Mouse (Mus musculus) stomach, embryonic 14.5 days (tissue): Measurements from ENCODE around the gene Slc5a11. TPM values are rescaled to one million over a fixed set of nuclear protein-coding genes. Genes with fewer than 3 reads are reported as not detected.

Source experiments
- ATAC-seq: fragments of 200-750 bp; cut with Nextera tagmentation; 2 replicates; pipeline ENCODE4 v1.8.0; 2017; ENCODE audit warnings: low read depth, moderate TSS enrichment; ENCODE audit not compliant: insufficient number of reproducible peaks, insufficient read depth, low FRiP score
- H3K27ac ChIP-seq: fragments of 300-500 bp; sonication (generic); 2 replicates; pipeline ENCODE4 v1.5.1; 2014; ENCODE audit warnings: mild to moderate bottlenecking, low read length, moderate library complexity, mixed read lengths
- H3K27me3 ChIP-seq: fragments of 300-500 bp; sonication (generic); 2 replicates; pipeline ENCODE4 v1.6.1; 2014; ENCODE audit warnings: low read length, control low read depth, mixed read lengths; ENCODE audit not compliant: control insufficient read depth, insufficient read depth
- H3K36me3 ChIP-seq: fragments of 300-500 bp; sonication (generic); 2 replicates; pipeline ENCODE4 v1.6.1; 2014; ENCODE audit warnings: mild to moderate bottlenecking, control low read depth, low read length, moderate library complexity, mixed read lengths; ENCODE audit not compliant: control insufficient read depth, insufficient read depth
- H3K4me1 ChIP-seq: fragments of 300-500 bp; sonication (generic); 2 replicates; pipeline ENCODE4 v1.6.1; 2014; ENCODE audit warnings: low read length, control low read depth, mixed read lengths; ENCODE audit not compliant: control insufficient read depth, insufficient read depth
- H3K4me2 ChIP-seq: fragments of 300-500 bp; sonication (generic); replicated peaks from 2 replicates; pipeline ENCODE4 v1.6.1; 2014; ENCODE audit warnings: low read depth, low read length, control low read depth
- H3K4me3 ChIP-seq: fragments of 300-500 bp; sonication (generic); 2 replicates; pipeline ENCODE4 v1.5.1; 2014; ENCODE audit warnings: low read depth, low read length, control low read depth
- H3K9ac ChIP-seq: fragments of 300-500 bp; sonication (generic); replicated peaks from 2 replicates; pipeline ENCODE4 v1.6.1; 2014; ENCODE audit warnings: low read depth, mild to moderate bottlenecking, control low read depth, low read length, moderate library complexity, mixed read lengths
- H3K9me3 ChIP-seq: fragments of 300-500 bp; sonication (generic); 2 replicates; pipeline ENCODE4 v1.6.1; 2016; ENCODE audit warnings: low read depth, low read length, control low read depth; ENCODE audit not compliant: control insufficient read depth
- WGBS: fragments of 180-500 bp; shearing (Covaris S2); extraction: QIAGEN DNeasy Blood & Tissue Kit; methylation state at CpG from one replicate; pipeline ENCODE4 v1.1.7; 2014; 5-methylcytosine and 5-hydroxymethylcytosine counted together
- polyA plus RNA-seq: library from polyadenylated mRNA; unstranded; fragments of >200 nt; fragmentation: Nextera tagmentation; extraction: Ambion mirVana; gene quantifications from 2 replicates; pipeline ENCODE4 v1.2.1, GENCODE M21; 2014

Gene Slc5a11
- polyA plus RNA-seq, 1 experiment from 2014 or later: 0.20 TPM

- Histone ChIP-seq H3K27me3 (no peaks in the 10 kb centered on the region), H3K4me3 (no peak overlapping the region), H3K9me3 (no peaks in the 10 kb centered on the region), H3K9ac (no peak overlapping the region), H3K4me1 (no peaks in the 10 kb centered on the region), H3K4me2 (no peak overlapping the region), H3K27ac (no peak overlapping the region), H3K36me3 (peaks cover 7% of the 10 kb centered on the region)
- ATAC-seq: no peak
- 89% methylated on average over 15 of the region's 15 CpGs for WGBS
Measured at GRCm38 (mm10) chr7:123199656-123200206, 14.8 kb upstream of the Slc5a11 start.

- H3K9ac ChIP-seq: no peak overlapping the region
- no peaks in the 10 kb centered on the region for H3K36me3 ChIP-seq
- ATAC-seq: no peak
- H3K4me1 ChIP-seq: no peaks in the 10 kb centered on the region
- H3K4me2 ChIP-seq: no peak overlapping the region
- H3K27me3 ChIP-seq: no peaks in the 10 kb centered on the region
- H3K27ac ChIP-seq: no peak overlapping the region
- no peak overlapping the region for H3K4me3 ChIP-seq
- no peaks in the 10 kb centered on the region for H3K9me3 ChIP-seq
- WGBS: 80% methylated on average over 9 of the region's 9 CpGs
Measured at GRCm38 (mm10) chr7:123200722-123201121, 13.9 kb upstream of the Slc5a11 start.

- no peak overlapping the region for H3K4me2 ChIP-seq
- H3K4me3 ChIP-seq: no peak overlapping the region
- no peaks in the 10 kb centered on the region for H3K36me3 ChIP-seq
- H3K27me3 ChIP-seq: no peaks in the 10 kb centered on the region
- no peaks in the 10 kb centered on the region for H3K9me3 ChIP-seq
- 31% methylated on average over 14 of the region's 14 CpGs for WGBS
- H3K27ac ChIP-seq: no peak overlapping the region
- H3K4me1 ChIP-seq: no peaks in the 10 kb centered on the region
- no peak for ATAC-seq
- H3K9ac ChIP-seq: no peak overlapping the region
Measured at GRCm38 (mm10) chr7:123205261-123205660, 9.3 kb upstream of the Slc5a11 start.

- no peak for ATAC-seq
- Histone ChIP-seq H3K4me3 (no peak overlapping the region), H3K36me3 (no peaks in the 10 kb centered on the region), H3K27ac (no peak overlapping the region), H3K9me3 (no peaks in the 10 kb centered on the region), H3K9ac (no peak overlapping the region), H3K4me2 (no peak overlapping the region), H3K4me1 (no peaks in the 10 kb centered on the region), H3K27me3 (no peaks in the 10 kb centered on the region)
- 69% methylated on average over 6 of the region's 6 CpGs for WGBS
Measured at GRCm38 (mm10) chr7:123207561-123207960, 7.0 kb upstream of the Slc5a11 start.

- H3K27me3 ChIP-seq: no peaks in the 10 kb centered on the region
- H3K9me3 ChIP-seq: no peaks in the 10 kb centered on the region
- no peak overlapping the region for H3K27ac ChIP-seq
- H3K36me3 ChIP-seq: no peaks in the 10 kb centered on the region
- H3K4me2 ChIP-seq: no peak overlapping the region
- ATAC-seq: no peak
- H3K9ac ChIP-seq: no peak overlapping the region
- H3K4me1 ChIP-seq: peaks cover 10% of the 10 kb centered on the region
- H3K4me3 ChIP-seq: no peak overlapping the region
- WGBS: 31% methylated on average over 9 of the region's 9 CpGs
Measured at GRCm38 (mm10) chr7:123209864-123210263, 4.7 kb upstream of the Slc5a11 start.

- no peaks in the 10 kb centered on the region for H3K27me3 ChIP-seq
- H3K9me3 ChIP-seq: no peaks in the 10 kb centered on the region
- no peaks in the 10 kb centered on the region for H3K36me3 ChIP-seq
- H3K27ac ChIP-seq: no peak overlapping the region
- no peak for ATAC-seq
- H3K4me3 ChIP-seq: no peak overlapping the region
- H3K9ac ChIP-seq: no peak overlapping the region
- peaks cover 10% of the 10 kb centered on the region for H3K4me1 ChIP-seq
- WGBS: 60% methylated on average over 5 of the region's 5 CpGs
- no peak overlapping the region for H3K4me2 ChIP-seq
Measured at GRCm38 (mm10) chr7:123211461-123211860, 3.1 kb upstream of the Slc5a11 start.

- Histone ChIP-seq H3K9ac (no peak overlapping the region), H3K4me1 (peaks cover 10% of the 10 kb centered on the region), H3K4me3 (no peak overlapping the region), H3K36me3 (no peaks in the 10 kb centered on the region), H3K9me3 (no peaks in the 10 kb centered on the region), H3K4me2 (no peak overlapping the region), H3K27ac (no peak overlapping the region), H3K27me3 (no peaks in the 10 kb centered on the region)
- WGBS: 85% methylated on average over 5 of the region's 5 CpGs
- ATAC-seq: no peak
Measured at GRCm38 (mm10) chr7:123212316-123212715, 2.3 kb upstream of the Slc5a11 start.

- H3K4me3 ChIP-seq: no peak overlapping the region
Measured at GRCm38 (mm10) chr7:123215138-123215537, 558 bp downstream of the Slc5a11 start.

More at GRCm38 (mm10) chr7:123215138-123215537, 558 bp downstream of the Slc5a11 start:
- WGBS: 55% methylated on average over 2 of the region's 2 CpGs
- Histone ChIP-seq H3K9me3 (no peaks in the 10 kb centered on the region), H3K27me3 (no peaks in the 10 kb centered on the region), H3K9ac (no peak overlapping the region), H3K4me2 (no peak overlapping the region), H3K4me1 (peaks cover 10% of the 10 kb centered on the region), H3K36me3 (no peaks in the 10 kb centered on the region), H3K27ac (no peak overlapping the region)
- no peak for ATAC-seq
